Mouse (Mus musculus): Measurements from ENCODE around the gene Cnmd.

- TF ChIP-seq POLR2A (IDR thresholded peaks at IDR 0.05; ENCODE audit: extremely low read depth, insufficient read depth, low read length) (no peak), CTCF (IDR thresholded peaks at IDR 0.05; ENCODE audit: low read depth, low read length) (no peak)
Observed at GRCm38 (mm10) chr14:79589401-79589800, 72.6 kb downstream of the Cnmd start.

Data from liver, adult 2 months (tissue).